Comparison of ENCODE assay signal across 8 mouse cellular contexts in the genomic region with DNA sequence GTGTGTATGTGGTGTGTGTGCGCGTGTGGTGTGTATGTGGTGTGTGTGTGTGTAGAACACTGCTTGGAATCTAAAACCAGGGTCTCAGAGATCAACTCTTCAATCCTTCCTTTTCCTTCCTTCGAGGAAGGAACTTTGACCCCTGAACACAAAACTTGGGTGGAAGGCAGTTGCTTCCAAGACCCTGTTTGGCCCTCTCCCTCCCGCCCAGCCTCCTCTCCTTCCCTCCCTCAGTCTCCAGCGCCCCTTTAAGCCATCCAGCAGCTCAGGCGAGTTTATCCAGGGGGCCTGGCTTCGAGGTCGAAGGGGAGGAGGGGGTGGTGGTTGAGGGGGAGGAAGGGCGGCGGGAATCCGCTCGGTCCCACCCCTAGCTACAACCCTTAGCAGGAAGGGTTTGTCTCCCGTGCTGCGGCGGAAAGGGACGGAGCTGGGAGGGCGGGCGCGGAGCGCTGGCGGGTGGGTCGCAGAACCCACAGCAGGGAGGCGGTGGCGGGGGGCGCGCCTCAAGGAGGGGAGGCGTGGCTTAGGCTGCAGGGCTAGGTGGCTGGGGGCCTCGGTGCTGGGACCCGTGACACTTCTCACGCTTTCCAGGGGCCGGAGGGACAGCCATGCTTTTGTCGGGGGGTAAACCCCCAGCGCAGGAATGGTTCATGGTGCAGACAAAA. TPM values are rescaled to one million over a fixed set of nuclear protein-coding genes. Genes with fewer than 3 reads are reported as not detected.
DNase-seq lines count a peak whose midpoint lies in the region; ATAC-seq and TF ChIP-seq lines count a peak whose summit lies in the region.

TSS of gene Nynrin (plus strand) at position 390 of the 665 bp plus-strand sequence.

- WGBS in forebrain, embryonic 11.5 days, result 1% methylated on average over 30 of the region's 33 CpGs
- under 1% methylated on average over 32 of the region's 33 CpGs for WGBS in limb, embryonic 11.5 days
- under 1% methylated on average over 33 of the region's 33 CpGs for WGBS in stomach, embryonic 16.5 days

- TF ChIP-seq CTCF in ES-Bruce4 (IDR thresholded peaks at IDR 0.05; ENCODE audit: low read depth, low read length), result no peak

- H3K27me3 ChIP-seq in ES-Bruce4 (ENCODE audit: control insufficient read depth, insufficient read depth, low read length, poor library complexity, severe bottlenecking), result no peaks in the 10 kb centered on the region
- no peaks in the 10 kb centered on the region for H3K27me3 ChIP-seq in forebrain, embryonic 11.5 days (ENCODE audit: control insufficient read depth, insufficient read depth, low read length)
- no peaks in the 10 kb centered on the region for H3K27me3 ChIP-seq in limb, embryonic 11.5 days (ENCODE audit: control insufficient read depth, insufficient read depth, low read length)
- no peaks in the 10 kb centered on the region for H3K27me3 ChIP-seq in stomach, embryonic 16.5 days (ENCODE audit: control insufficient read depth, insufficient read depth, low read length)

- H3K4me3 ChIP-seq in ES-Bruce4 (ENCODE audit: low read depth, low read length), result peak within 1 kb of the TSS; percentile 67
- peak within 1 kb of the TSS; percentile 60 for H3K4me3 ChIP-seq in forebrain, embryonic 11.5 days (ENCODE audit: low read depth, low read length)
- peak within 1 kb of the TSS; percentile 68 for H3K4me3 ChIP-seq in limb, embryonic 11.5 days (ENCODE audit: low read depth, low read length)
- H3K4me3 ChIP-seq in stomach, embryonic 16.5 days (replicated peaks; ENCODE audit: low read length), result peak within 1 kb of the TSS; percentile 73

- intact Hi-C loops in heart, postnatal 14 days (cut with DNase I), result loop anchor here (2.0 kb wide), 1 partner anchor 31 kb away; the partner anchor contains the start of gene Nfatc4

- TF ChIP-seq EP300 in ES-Bruce4 (IDR thresholded peaks at IDR 0.05; ENCODE audit: insufficient read depth, low read depth, low read length), result peak; percentile 11; the same call in 1 of the 2 replicates

- DNase-seq in adrenal gland, adult (ENCODE audit: inconsistent age in 2 of 2, low spot score in 1 of 2), result peak; percentile 61 to 79
- DNase-seq in forebrain, embryonic 11.5 days (ENCODE audit: low spot score), result peak; percentile 88
- DNase-seq in heart, postnatal 14 days, result peak; percentile 83 to 84
- peak; percentile 90 for DNase-seq in limb, embryonic 11.5 days (ENCODE audit: low spot score)
- peak; percentile 91 for DNase-seq in mesoderm, embryonic 11.5 days (ENCODE audit: low read depth, low spot score)
- no peak for DNase-seq in layer of hippocampus, adult 9-10 months (ENCODE audit: low spot score)

- TF ChIP-seq POLR2A in ES-Bruce4 (IDR thresholded peaks at IDR 0.05; ENCODE audit: insufficient read depth, low read length), result no peak

- ATAC-seq in forebrain, embryonic 11.5 days (replicated peaks; ENCODE audit: low FRiP score), result peak; percentile 86
- peak; percentile 91 for ATAC-seq in limb, embryonic 11.5 days (ENCODE audit: insufficient number of reproducible peaks, low FRiP score, low TSS enrichment, low read depth)
- ATAC-seq in stomach, embryonic 16.5 days (ENCODE audit: insufficient read depth, low FRiP score), result peak; percentile 93

- peak within 1 kb of the TSS; percentile 86 for H3K27ac ChIP-seq in ES-Bruce4 (ENCODE audit: insufficient read depth, low read length)
- H3K27ac ChIP-seq in forebrain, embryonic 11.5 days (ENCODE audit: low read depth, low read length), result peak within 1 kb of the TSS; percentile 88
- H3K27ac ChIP-seq in limb, embryonic 11.5 days (replicated peaks; ENCODE audit: low read depth, low read length), result peak within 1 kb of the TSS; percentile 99
- H3K27ac ChIP-seq in stomach, embryonic 16.5 days (ENCODE audit: low read length), result peak within 1 kb of the TSS; percentile 97

- H3K9me3 ChIP-seq in ES-Bruce4 (replicated peaks; ENCODE audit: control insufficient read depth, insufficient read depth, low read length, poor library complexity, severe bottlenecking), result no peaks in the 10 kb centered on the region
- no peaks in the 10 kb centered on the region for H3K9me3 ChIP-seq in forebrain, embryonic 11.5 days (ENCODE audit: control insufficient read depth, low read length)
- H3K9me3 ChIP-seq in limb, embryonic 11.5 days (ENCODE audit: control insufficient read depth, low read length), result no peaks in the 10 kb centered on the region
- H3K9me3 ChIP-seq in stomach, embryonic 16.5 days (replicated peaks; ENCODE audit: control insufficient read depth, low read length), result no peaks in the 10 kb centered on the region

- peaks cover 2% of the 10 kb centered on the region for H3K4me1 ChIP-seq in ES-Bruce4 (ENCODE audit: control insufficient read depth, insufficient read depth, low read length)
- H3K4me1 ChIP-seq in forebrain, embryonic 11.5 days (replicated peaks; ENCODE audit: control insufficient read depth, insufficient read depth, low read length), result peaks cover 27% of the 10 kb centered on the region
- peaks cover 31% of the 10 kb centered on the region for H3K4me1 ChIP-seq in limb, embryonic 11.5 days (ENCODE audit: control insufficient read depth, insufficient read depth, low read length)
- peaks cover 43% of the 10 kb centered on the region for H3K4me1 ChIP-seq in stomach, embryonic 16.5 days (ENCODE audit: control insufficient read depth, insufficient read depth, low read length)

- peak within 1 kb of the TSS; percentile 43 for H3K9ac ChIP-seq in ES-Bruce4 (ENCODE audit: low read depth, poor library complexity, severe bottlenecking)
- peak within 1 kb of the TSS; percentile 79 for H3K9ac ChIP-seq in forebrain, embryonic 11.5 days (ENCODE audit: low read length)
- peak within 1 kb of the TSS; percentile 90 for H3K9ac ChIP-seq in limb, embryonic 11.5 days (ENCODE audit: low read length)
- peak within 1 kb of the TSS; percentile 83 for H3K9ac ChIP-seq in stomach, embryonic 16.5 days (ENCODE audit: low read length)

- H3K4me2 ChIP-seq in forebrain, embryonic 11.5 days (ENCODE audit: low read depth, low read length, severe bottlenecking), result peak within 1 kb of the TSS; percentile 67
- H3K4me2 ChIP-seq in limb, embryonic 11.5 days (ENCODE audit: low read depth, severe bottlenecking), result peak within 1 kb of the TSS; percentile 80
- H3K4me2 ChIP-seq in stomach, embryonic 16.5 days (ENCODE audit: low read depth, low read length), result peak within 1 kb of the TSS; percentile 71

- peaks cover 4% of the 10 kb centered on the region; the same call in 1 of the 2 replicates for H3K36me3 ChIP-seq in ES-Bruce4 (ENCODE audit: control insufficient read depth, insufficient read depth, low read length, poor library complexity, severe bottlenecking)
- H3K36me3 ChIP-seq in forebrain, embryonic 11.5 days (ENCODE audit: control insufficient read depth, insufficient read depth, low read length), result no peaks in the 10 kb centered on the region
- H3K36me3 ChIP-seq in limb, embryonic 11.5 days (ENCODE audit: control insufficient read depth, insufficient read depth, low read length), result no peaks in the 10 kb centered on the region; the same call in 1 of the 2 replicates
- H3K36me3 ChIP-seq in stomach, embryonic 16.5 days (ENCODE audit: control insufficient read depth, insufficient read depth, low read length), result peaks cover 4% of the 10 kb centered on the region; the same call in 1 of the 2 replicates

RNA-seq across cellular contexts. Expression of gene Nynrin, which starts in this region (rescaled TPM):
- 21.5 and 24.6 TPM in 2 replicates for polyA plus RNA-seq in ES-Bruce4 (2011; ENCODE audit: insufficient read depth, insufficient read length, low read depth, missing spikeins)
- 20.2 and 20.3 TPM in 2 replicates for polyA plus RNA-seq in forebrain, embryonic 11.5 days (2014; fragmentation: Nextera tagmentation; extraction: Ambion mirVana)
- total RNA-seq in heart, postnatal 14 days (2021), result 10 to 100 TPM; 13.6 to 15.8 TPM
- 21.6 and 24.7 TPM in 2 replicates for polyA plus RNA-seq in limb, embryonic 11.5 days (2014; fragmentation: Nextera tagmentation; extraction: Ambion mirVana)
- polyA plus RNA-seq in stomach, embryonic 16.5 days (2015; fragmentation: Nextera tagmentation; extraction: Ambion mirVana), result 18.0 and 19.3 TPM in 2 replicates
